Mouse (Mus musculus): Measurements from ENCODE around the gene Ccdc9b.

GRCm38 (mm10) chr2:118762784-118763148 is 305 bp upstream of the Ccdc9b start:
- no peak for TF ChIP-seq CTCF (IDR thresholded peaks at IDR 0.05; ENCODE audit: borderline replicate concordance, insufficient read depth, low read length)
- peak; percentile 32 for TF ChIP-seq POLR2A (IDR thresholded peaks at IDR 0.05; ENCODE audit: low read depth, low read length)

All from embryonic fibroblast, embryonic 13.5 days (primary cell).